Mouse (Mus musculus) frontal cortex, postnatal 10 days (tissue): ENCODE measurements at regions not wholly inside any gene's neighbourhood (a gene's known extent, or its start where the extent isn't known, plus 50 kb on each side); places are given as distances from the start of the nearest gene placed in this dataset.

ENCODE experiments used
- DNase-seq, 2 experiments: peaks; one replicate each; pipeline ENCODE4 v3.0.0; 2022; ENCODE audit warnings: low spot score in 2 of 2, mixed read lengths in 1 of 2

- peak in 1 of 2 experiments; percentile 3 for DNase-seq
Measured at GRCm38 (mm10) chr3:158707411-158707810, 145.4 kb upstream of the Lrrc7 start.

GRCm38 (mm10) chr3:158694936-158695335, 132.9 kb upstream of the Lrrc7 start:
- no peak for DNase-seq

DNA sequence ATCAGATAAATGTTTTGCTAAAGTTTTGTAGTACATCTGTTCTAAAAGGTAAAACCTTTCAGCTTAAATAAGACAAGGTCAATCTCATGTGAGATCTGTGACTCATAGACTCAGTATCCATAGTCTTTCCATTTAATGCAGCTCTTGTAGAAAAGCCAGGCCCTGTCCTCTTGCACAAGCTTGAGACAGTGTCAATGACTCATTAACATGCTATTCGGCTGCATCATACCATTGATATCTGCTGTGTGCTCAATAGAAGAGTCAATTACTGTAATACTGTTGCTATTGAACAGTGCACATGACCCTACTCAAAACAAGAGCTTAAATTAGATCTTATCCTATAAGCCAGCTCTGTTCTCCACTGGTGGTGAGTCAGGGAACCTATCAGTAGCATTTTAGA, 128.7 kb upstream of the Lrrc7 start:
- no peak for DNase-seq

DNA sequence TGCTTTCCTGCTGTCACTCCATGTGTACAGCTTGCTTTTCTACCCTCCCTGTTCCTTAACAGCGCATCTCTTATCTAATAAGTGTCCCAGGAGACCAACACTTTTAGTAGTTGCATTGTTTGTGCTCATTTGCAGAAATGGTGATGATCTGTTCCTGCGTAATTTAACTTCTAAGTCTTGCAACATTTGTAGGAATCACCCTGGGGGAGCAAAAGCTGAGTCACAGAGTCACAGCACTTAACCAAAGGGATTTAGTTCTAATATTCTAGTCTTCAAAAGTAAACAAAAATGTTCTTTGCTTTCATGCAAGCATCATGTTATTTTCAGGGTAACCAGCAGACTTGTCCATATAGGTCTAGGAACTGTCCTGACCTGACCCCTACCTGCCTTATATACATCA, 83.7 kb upstream of the Lrrc7 start:
- DNase-seq, result no peak
